Mouse (Mus musculus): ENCODE results near the gene Ugt1a10. TPM values are rescaled to one million over a fixed set of nuclear protein-coding genes. Genes with fewer than 3 reads are reported as not detected.

The Ugt1a10 gene
- polyA plus RNA-seq, 1 experiment from 2014 or later, result not detected

GRCm38 (mm10) chr1:88256886-88257663, 201.9 kb downstream of the Ugt1a10 start:
- WGBS (ENCODE audit: insufficient replicate concordance), result 55% methylated on average over 10 of the region's 10 CpGs
- peaks cover 31% of the 10 kb centered on the region for H3K4me1 ChIP-seq (replicated peaks)
- H3K9me3 ChIP-seq (replicated peaks), result peaks cover 18% of the 10 kb centered on the region; the same call in 1 of the 2 replicates

GRCm38 (mm10) chr1:88257681-88258080, 202.5 kb downstream of the Ugt1a10 start:
- peaks cover 12% of the 10 kb centered on the region; the same call in 1 of the 2 replicates for H3K9me3 ChIP-seq (replicated peaks)
- 63% methylated on average over 6 of the region's 6 CpGs for WGBS (ENCODE audit: insufficient replicate concordance)
- H3K4me3 ChIP-seq (replicated peaks), result no peak overlapping the region
- H3K4me1 ChIP-seq (replicated peaks), result peaks cover 38% of the 10 kb centered on the region
- H3K36me3 ChIP-seq (replicated peaks), result peaks cover 27% of the 10 kb centered on the region
- H3K27ac ChIP-seq (replicated peaks), result no peak overlapping the region
- H3K27me3 ChIP-seq, result no peaks in the 10 kb centered on the region
- no peak overlapping the region for H3K9ac ChIP-seq
- H3K4me2 ChIP-seq, result no peak overlapping the region
- no peak for ATAC-seq (ENCODE audit: insufficient read depth)

More at GRCm38 (mm10) chr1:88256886-88257663, 201.9 kb downstream of the Ugt1a10 start:
- Histone ChIP-seq H3K27me3 (no peaks in the 10 kb centered on the region), H3K4me3 (replicated peaks) (no peak overlapping the region), H3K4me2 (no peak overlapping the region), H3K9ac (no peak overlapping the region), H3K27ac (replicated peaks) (no peak overlapping the region), H3K36me3 (replicated peaks) (peaks cover 21% of the 10 kb centered on the region)
- no peak for ATAC-seq (ENCODE audit: insufficient read depth)

- no peak overlapping the region for H3K27ac ChIP-seq (replicated peaks)
- 59% methylated on average over 6 of the region's 6 CpGs for WGBS (ENCODE audit: insufficient replicate concordance)
- peaks cover 33% of the 10 kb centered on the region for H3K36me3 ChIP-seq (replicated peaks)
- no peak for ATAC-seq (ENCODE audit: insufficient read depth)
- 0 out of 2 replicates have a peak, but pooled peaks cover 11% of the 10 kb centered on the region for H3K9me3 ChIP-seq (replicated peaks)
- no peak overlapping the region for H3K4me3 ChIP-seq (replicated peaks)
- H3K9ac ChIP-seq, result no peak overlapping the region
- no peaks in the 10 kb centered on the region for H3K27me3 ChIP-seq
- peaks cover 43% of the 10 kb centered on the region for H3K4me1 ChIP-seq (replicated peaks)
- no peak overlapping the region for H3K4me2 ChIP-seq
These were observed 203.2 kb downstream of the Ugt1a10 start for GRCm38 (mm10) chr1:88258361-88258760.

- ATAC-seq (ENCODE audit: insufficient read depth), result 0 out of 2 replicates have a peak, but pooled peaks have one; percentile 2
- Histone ChIP-seq H3K9me3 (replicated peaks) (0 out of 2 replicates have a peak, but pooled peaks cover 11% of the 10 kb centered on the region), H3K4me3 (replicated peaks) (no peak overlapping the region), H3K9ac (no peak overlapping the region), H3K36me3 (replicated peaks) (peaks cover 40% of the 10 kb centered on the region), H3K27ac (replicated peaks) (0 out of 2 replicates have a peak overlapping the region, but pooled peaks have one; percentile 12), H3K27me3 (no peaks in the 10 kb centered on the region), H3K4me2 (no peak overlapping the region), H3K4me1 (replicated peaks) (peaks cover 44% of the 10 kb centered on the region)
- 52% methylated on average over 8 of the region's 8 CpGs for WGBS (ENCODE audit: insufficient replicate concordance)
These were observed 203.9 kb downstream of the Ugt1a10 start for GRCm38 (mm10) chr1:88258881-88259642.

GRCm38 (mm10) chr1:88259643-88260024, 204.4 kb downstream of the Ugt1a10 start:
- Histone ChIP-seq H3K9me3 (replicated peaks) (0 out of 2 replicates have a peak, but pooled peaks cover 7% of the 10 kb centered on the region), H3K4me2 (no peak overlapping the region), H3K4me3 (replicated peaks) (no peak overlapping the region), H3K9ac (no peak overlapping the region), H3K4me1 (replicated peaks) (peaks cover 44% of the 10 kb centered on the region), H3K27me3 (no peaks in the 10 kb centered on the region), H3K27ac (replicated peaks) (peak overlapping the region; percentile 12; the same call in 1 of the 2 replicates), H3K36me3 (replicated peaks) (peaks cover 46% of the 10 kb centered on the region)
- peak; percentile 4; the same call in 1 of the 2 replicates for ATAC-seq (ENCODE audit: insufficient read depth)
- 65% methylated on average over 4 of the region's 4 CpGs for WGBS (ENCODE audit: insufficient replicate concordance)

- Histone ChIP-seq H3K4me1 (replicated peaks) (peaks cover 44% of the 10 kb centered on the region), H3K4me2 (no peak overlapping the region), H3K27me3 (no peaks in the 10 kb centered on the region), H3K4me3 (replicated peaks) (no peak overlapping the region), H3K9ac (no peak overlapping the region), H3K27ac (replicated peaks) (peak overlapping the region; percentile 12; the same call in 1 of the 2 replicates), H3K9me3 (replicated peaks) (0 out of 2 replicates have a peak, but pooled peaks cover 3% of the 10 kb centered on the region), H3K36me3 (replicated peaks) (peaks cover 51% of the 10 kb centered on the region)
- 57% methylated on average over 6 of the region's 6 CpGs for WGBS (ENCODE audit: insufficient replicate concordance)
- peak; percentile 62 for ATAC-seq (ENCODE audit: insufficient read depth)
These were observed 204.9 kb downstream of the Ugt1a10 start for GRCm38 (mm10) chr1:88260114-88260513.

- H3K36me3 ChIP-seq (replicated peaks), result peaks cover 58% of the 10 kb centered on the region
These were observed 205.6 kb downstream of the Ugt1a10 start for GRCm38 (mm10) chr1:88260604-88261377.

GRCm38 (mm10) chr1:88261706-88262105, 206.5 kb downstream of the Ugt1a10 start:
- Histone ChIP-seq H3K9ac (no peak overlapping the region), H3K27me3 (no peaks in the 10 kb centered on the region), H3K9me3 (replicated peaks) (no peaks in the 10 kb centered on the region), H3K36me3 (replicated peaks) (peaks cover 67% of the 10 kb centered on the region), H3K4me1 (replicated peaks) (peaks cover 44% of the 10 kb centered on the region), H3K27ac (replicated peaks) (no peak overlapping the region), H3K4me2 (no peak overlapping the region), H3K4me3 (replicated peaks) (no peak overlapping the region)
- 71% methylated on average over 7 of the region's 7 CpGs for WGBS (ENCODE audit: insufficient replicate concordance)
- no peak for ATAC-seq (ENCODE audit: insufficient read depth)

More at GRCm38 (mm10) chr1:88260604-88261377, 205.6 kb downstream of the Ugt1a10 start:
- no peak overlapping the region for H3K9ac ChIP-seq
- ATAC-seq (ENCODE audit: insufficient read depth), result peak; percentile 8; the same call in 1 of the 2 replicates
- no peaks in the 10 kb centered on the region for H3K27me3 ChIP-seq
- no peaks in the 10 kb centered on the region for H3K9me3 ChIP-seq (replicated peaks)
- 69% methylated on average over 10 of the region's 10 CpGs for WGBS (ENCODE audit: insufficient replicate concordance)
- no peak overlapping the region for H3K4me3 ChIP-seq (replicated peaks)
- no peak overlapping the region for H3K4me2 ChIP-seq
- H3K27ac ChIP-seq (replicated peaks), result peak overlapping the region; percentile 12
- H3K4me1 ChIP-seq (replicated peaks), result peaks cover 44% of the 10 kb centered on the region

- Histone ChIP-seq H3K36me3 (replicated peaks) (peaks cover 72% of the 10 kb centered on the region), H3K4me3 (replicated peaks) (no peak overlapping the region), H3K27ac (replicated peaks) (no peak overlapping the region), H3K27me3 (no peaks in the 10 kb centered on the region), H3K4me2 (no peak overlapping the region), H3K9me3 (replicated peaks) (no peaks in the 10 kb centered on the region), H3K9ac (no peak overlapping the region), H3K4me1 (replicated peaks) (peaks cover 44% of the 10 kb centered on the region)
- WGBS (ENCODE audit: insufficient replicate concordance), result 75% methylated on average over 4 of the region's 4 CpGs
- no peak for ATAC-seq (ENCODE audit: insufficient read depth)
These were observed 207.1 kb downstream of the Ugt1a10 start for GRCm38 (mm10) chr1:88262255-88262654.

GRCm38 (mm10) chr1:88262961-88263360, 207.8 kb downstream of the Ugt1a10 start:
- Histone ChIP-seq H3K9ac (no peak overlapping the region), H3K4me3 (replicated peaks) (no peak overlapping the region), H3K4me2 (no peak overlapping the region), H3K36me3 (replicated peaks) (peaks cover 79% of the 10 kb centered on the region), H3K27me3 (no peaks in the 10 kb centered on the region), H3K4me1 (replicated peaks) (peaks cover 44% of the 10 kb centered on the region), H3K27ac (replicated peaks) (no peak overlapping the region), H3K9me3 (replicated peaks) (no peaks in the 10 kb centered on the region)
- 67% methylated on average over 6 of the region's 6 CpGs for WGBS (ENCODE audit: insufficient replicate concordance)
- no peak for ATAC-seq (ENCODE audit: insufficient read depth)
